Mouse (Mus musculus): ENCODE results near the gene Zfp296. TPM values are rescaled to one million over a fixed set of nuclear protein-coding genes. Genes with fewer than 3 reads are reported as not detected.

Gene Zfp296
- total RNA-seq, 2 experiments from 2014 or later: 1.5 to 2.0 TPM

GRCm38 (mm10) chr7:19615036-19615577 lies 38.0 kb downstream of the Zfp296 start:
- no peak for DNase-seq (ENCODE audit: extremely low spot score in 1 of 2, low spot score in 2 of 2)
- Histone ChIP-seq H3K4me3 (no peak overlapping the region), H3K27ac (no peak overlapping the region)
- TF ChIP-seq CTCF (IDR thresholded peaks at IDR 0.05): no peak
- intact Hi-C loops (cut with DNase I): no loop called here

GRCm38 (mm10) chr7:19619004-19619801 lies 42.1 kb downstream of the Zfp296 start:
- intact Hi-C loops (cut with DNase I): loop anchor here (1.0 to 2.0 kb wide), 2 partner anchors 30 to 214 kb away; no protein-coding TSS in a partner anchor
- no peak overlapping the region; the same call in 1 of the 2 replicates for H3K27ac ChIP-seq
- peak; percentile 73 to 76 for DNase-seq (ENCODE audit: extremely low spot score in 1 of 2, low spot score in 2 of 2)
- H3K4me3 ChIP-seq: no peak overlapping the region
- peak; percentile 85 for TF ChIP-seq CTCF (IDR thresholded peaks at IDR 0.05)

- DNase-seq (ENCODE audit: extremely low spot score in 1 of 2, low spot score in 2 of 2): peak in 1 of 2 experiments; percentile 46
- TF ChIP-seq CTCF (IDR thresholded peaks at IDR 0.05): no peak
- intact Hi-C loops (cut with DNase I): no loop called here
- no peak overlapping the region for H3K4me3 ChIP-seq
- no peak overlapping the region for H3K27ac ChIP-seq
Measured at GRCm38 (mm10) chr7:19620811-19621210, 43.7 kb downstream of the Zfp296 start.

GRCm38 (mm10) chr7:19622241-19622640 lies 45.2 kb downstream of the Zfp296 start:
- H3K27ac ChIP-seq: no peak overlapping the region
- no peak for DNase-seq (ENCODE audit: extremely low spot score in 1 of 2, low spot score in 2 of 2)
- intact Hi-C loops (cut with DNase I): no loop called here
- no peak for TF ChIP-seq CTCF (IDR thresholded peaks at IDR 0.05)
- H3K4me3 ChIP-seq: no peak overlapping the region

- Histone ChIP-seq H3K27ac (no peak overlapping the region), H3K4me3 (no peak overlapping the region)
- TF ChIP-seq CTCF (IDR thresholded peaks at IDR 0.05): no peak
- intact Hi-C loops (cut with DNase I): no loop called here
- DNase-seq (ENCODE audit: extremely low spot score in 1 of 2, low spot score in 2 of 2): no peak
Measured at GRCm38 (mm10) chr7:19623433-19623832, 46.3 kb downstream of the Zfp296 start.

- TF ChIP-seq CTCF (IDR thresholded peaks at IDR 0.05): no peak
- intact Hi-C loops (cut with DNase I): no loop called here
- Histone ChIP-seq H3K4me3 (no peak overlapping the region), H3K27ac (no peak overlapping the region)
- DNase-seq (ENCODE audit: extremely low spot score in 1 of 2, low spot score in 2 of 2): no peak
Measured at GRCm38 (mm10) chr7:19627721-19628120, 50.6 kb downstream of the Zfp296 start.

GRCm38 (mm10) chr7:19628192-19628535 lies 51.1 kb downstream of the Zfp296 start:
- H3K4me3 ChIP-seq: peak overlapping the region; percentile 84
- TF ChIP-seq CTCF (IDR thresholded peaks at IDR 0.05): no peak
- H3K27ac ChIP-seq: 0 out of 2 replicates have a peak overlapping the region, but pooled peaks have one; percentile 57
- intact Hi-C loops (cut with DNase I): no loop called here
- DNase-seq (ENCODE audit: extremely low spot score in 1 of 2, low spot score in 2 of 2): no peak

- no peak for TF ChIP-seq CTCF (IDR thresholded peaks at IDR 0.05)
- DNase-seq (ENCODE audit: extremely low spot score in 1 of 2, low spot score in 2 of 2): peak; percentile 85 to 87
- H3K4me3 ChIP-seq: peak overlapping the region; percentile 84
- peak overlapping the region; percentile 81 for H3K27ac ChIP-seq
- intact Hi-C loops (cut with DNase I): no loop called here
Measured at GRCm38 (mm10) chr7:19628536-19629360, 51.7 kb downstream of the Zfp296 start.

GRCm38 (mm10) chr7:19629361-19629734 lies 52.3 kb downstream of the Zfp296 start, which contains the start of gene Relb:
Relb (minus strand) TSS chr7:19629438.
- intact Hi-C loops (cut with DNase I): no loop called here
- Histone ChIP-seq H3K4me3 (peak within 1 kb of the TSS; percentile 84), H3K27ac (peak within 1 kb of the TSS; percentile 81)
- DNase-seq (ENCODE audit: extremely low spot score in 1 of 2, low spot score in 2 of 2): peak; percentile 91 to 92
- TF ChIP-seq CTCF (IDR thresholded peaks at IDR 0.05): no peak

Other genes starting within 250 kb of the Zfp296 start
- gene Ercc1, start 232.5 kb upstream of the Zfp296 start, total RNA-seq (2021): 10 to 100 TPM; 48.9 to 51.8 TPM
- 10 to 100 TPM; 17.0 to 17.8 TPM for gene Cd3eap, start 217.8 kb upstream of the Zfp296 start, total RNA-seq (2021)
- 1 to 10 TPM; 7.7 to 7.8 TPM for gene Ppp1r13l, start 217.5 kb upstream of the Zfp296 start, total RNA-seq (2021)
- gene Ercc2, start 195.3 kb upstream of the Zfp296 start, total RNA-seq (2021): 10 to 100 TPM; 37.2 TPM
- gene Klc3, start 173.2 kb upstream of the Zfp296 start, total RNA-seq (2021): 1 to 10 TPM; 2.4 to 4.1 TPM
- gene Ckm, start 172.5 kb upstream of the Zfp296 start, total RNA-seq (2021): not detected
- 10 to 100 TPM; 79.1 to 79.5 TPM for gene Mark4, start 118.5 kb upstream of the Zfp296 start, total RNA-seq (2021)
- under 1 TPM; 0.26 to 0.36 TPM for gene Exoc3l2, start 114.0 kb upstream of the Zfp296 start, total RNA-seq (2021)
- gene Bloc1s3, start 68.9 kb upstream of the Zfp296 start, total RNA-seq (2021): 1 to 10 TPM; 6.7 to 7.9 TPM
- gene Trappc6a, start 68.9 kb upstream of the Zfp296 start, total RNA-seq (2021): 10 to 100 TPM; 16.6 to 18.4 TPM
- gene Nkpd1, start 59.4 kb upstream of the Zfp296 start, total RNA-seq (2021): under 1 TPM; 0.44 to 0.84 TPM
- 100 to 1,000 TPM; 148 to 150 TPM for gene Ppp1r37, start 14.2 kb upstream of the Zfp296 start, total RNA-seq (2021)
- 10 to 100 TPM; 50.1 to 50.8 TPM for gene Gemin7, start 308 bp downstream of the Zfp296 start, total RNA-seq (2021)
- gene Clasrp, start 27.2 kb downstream of the Zfp296 start, total RNA-seq (2021): 10 to 100 TPM; 92.7 to 98.3 TPM
- 1 to 10 TPM; 7.2 to 7.7 TPM for gene Relb, start 52.2 kb downstream of the Zfp296 start, total RNA-seq (2021)
- 100 to 1,000 TPM; 137 to 139 TPM for gene Clptm1, start 87.7 kb downstream of the Zfp296 start, total RNA-seq (2021)
- not detected for gene Apoc2, start 100.7 kb downstream of the Zfp296 start, total RNA-seq (2021)
- gene Gm44805, start 104.1 kb downstream of the Zfp296 start, total RNA-seq (2021): not detected
- not detected for gene Apoc4, start 104.2 kb downstream of the Zfp296 start, total RNA-seq (2021)
- 1 to 10 TPM; 3.5 to 3.7 TPM for gene Apoc1, start 115.4 kb downstream of the Zfp296 start, total RNA-seq (2021)
- 1,000 to 10,000 TPM; 1,824 to 1,912 TPM for gene Apoe, start 121.9 kb downstream of the Zfp296 start, total RNA-seq (2021)
- 100 to 1,000 TPM; 117 TPM for gene Tomm40, start 138.2 kb downstream of the Zfp296 start, total RNA-seq (2021)
- 1 to 10 TPM; 7.9 to 8.2 TPM for gene Nectin2, start 173.2 kb downstream of the Zfp296 start, total RNA-seq (2021)
- gene Bcam, start 193.7 kb downstream of the Zfp296 start, total RNA-seq (2021): 10 to 100 TPM; 12.2 to 15.1 TPM
- gene Cblc, start 219.5 kb downstream of the Zfp296 start, total RNA-seq (2021): not detected
- gene Bcl3, start 245.5 kb downstream of the Zfp296 start, total RNA-seq (2021): under 1 TPM; 0.56 to 0.77 TPM

Data from left cerebral cortex, adult 2 months (tissue).